Mouse (Mus musculus) T-cell, adult 2 months (primary cell): Measurements from ENCODE around the gene Ddn.

ENCODE experiments used
- DNase-seq: peaks from one replicate; pipeline ENCODE4 v3.0.0; 2022; ENCODE audit warnings: low spot score

Gene Ddn

GRCm38 (mm10) chr15:98774096-98774495, 35.2 kb downstream of the Ddn start:
- DNase-seq, result no peak

- DNase-seq, result peak; percentile 61
These were observed 36.6 kb downstream of the Ddn start for GRCm38 (mm10) chr15:98772511-98773211.

DNA sequence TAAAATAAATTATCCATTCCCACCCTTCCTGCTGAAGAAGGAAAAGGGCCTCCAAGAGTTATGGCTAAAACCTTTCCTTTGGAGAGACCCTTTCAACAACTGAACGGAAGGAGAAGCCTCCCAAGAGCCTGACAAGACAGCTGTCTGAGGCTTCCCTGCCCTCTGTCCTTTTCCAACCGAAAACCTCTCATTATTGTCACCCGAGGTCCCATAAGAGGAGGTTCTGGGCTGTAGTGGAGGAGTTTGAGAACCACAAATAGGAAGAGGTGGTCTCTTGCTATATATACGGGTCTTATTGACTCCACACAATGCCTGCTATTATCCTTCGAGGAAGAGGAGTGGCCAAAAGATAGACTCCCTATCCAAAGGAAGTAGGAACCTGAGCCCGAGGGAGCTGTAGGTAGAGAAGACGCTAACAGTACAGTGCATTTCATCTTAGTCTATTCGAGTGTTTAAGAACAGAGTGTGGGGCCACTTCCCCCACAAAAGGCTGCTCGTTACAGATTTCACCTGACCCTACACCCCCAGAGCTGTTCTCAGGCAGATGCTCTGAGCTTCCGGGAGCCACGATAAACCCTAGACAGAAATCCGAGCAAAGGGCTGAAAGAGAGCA, 37.4 kb downstream of the Ddn start:
- no peak for DNase-seq

DNA sequence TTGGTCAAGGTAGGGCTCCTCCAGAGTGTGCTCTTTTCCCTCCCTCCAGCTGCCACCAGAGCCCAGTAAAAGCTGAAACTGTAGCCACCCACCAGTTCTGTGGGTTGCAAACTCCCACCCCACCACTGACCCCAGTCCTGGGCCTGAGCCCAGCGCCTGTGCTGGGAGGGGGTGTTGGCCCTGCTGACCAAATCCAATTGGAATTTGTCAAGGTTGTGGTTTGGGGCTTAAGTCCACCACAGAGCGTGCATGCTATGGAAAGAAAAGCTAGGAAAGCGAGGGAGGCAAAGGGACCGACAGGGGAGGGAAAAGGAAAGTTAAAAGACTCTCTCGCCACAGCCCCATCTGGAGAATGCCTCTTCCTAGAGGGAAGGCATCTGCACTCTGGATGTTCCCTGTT, 41.0 kb downstream of the Ddn start:
- no peak for DNase-seq

- no peak for DNase-seq
These were observed 43.4 kb downstream of the Ddn start for GRCm38 (mm10) chr15:98765929-98766328.

GRCm38 (mm10) chr15:98762670-98763529, 46.4 kb downstream of the Ddn start, which contains the start of gene Arf3:
Gene Arf3 (minus strand): TSS chr15:98763214.
- DNase-seq, result peak; percentile 98

GRCm38 (mm10) chr15:98762201-98762621, 47.1 kb downstream of the Ddn start:
- peak; percentile 69 for DNase-seq

DNA sequence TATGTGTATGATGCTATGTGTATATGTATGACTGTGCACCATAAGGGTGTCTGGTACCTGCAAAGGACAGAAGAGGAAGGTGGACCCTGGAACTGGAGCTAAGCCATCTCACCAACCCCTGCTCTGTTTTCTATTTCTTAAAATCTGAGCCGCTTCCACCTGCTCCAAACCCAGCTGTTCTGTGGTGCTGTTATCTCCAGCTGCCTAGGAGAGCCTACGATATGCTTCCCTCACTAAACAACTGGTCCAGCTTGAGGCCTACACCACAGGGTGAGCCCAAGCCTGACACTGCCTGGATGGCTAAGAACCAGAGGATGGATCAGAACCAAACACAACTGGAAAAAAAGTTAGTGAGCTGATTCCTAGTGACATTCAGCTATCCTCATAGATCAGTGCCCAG, 55.2 kb downstream of the Ddn start:
- DNase-seq, result no peak
